Mouse (Mus musculus) embryonic facial prominence, embryonic 10.5 days (tissue): ENCODE measurements around the gene Olfr31. TPM values are rescaled to one million over a fixed set of nuclear protein-coding genes. Genes with fewer than 3 reads are reported as not detected.
A peak's percentile ranks its signal among the peaks of the same experiment; 100 is the strongest.

Source experiments
- DNase-seq: peaks from one replicate; pipeline ENCODE4 v3.0.0-alpha.2; 2017; ENCODE audit warnings: low spot score
- H3K27ac ChIP-seq: fragments of 300-500 bp; sonication (generic); replicated peaks from 2 replicates; pipeline ENCODE4 v1.5.1; 2016; ENCODE audit warnings: mild to moderate bottlenecking
- H3K27me3 ChIP-seq: fragments of 300-500 bp; sonication (generic); replicated peaks from 2 replicates; pipeline ENCODE4 v1.6.1; 2016; ENCODE audit warnings: low read depth, mild to moderate bottlenecking; ENCODE audit not compliant: poor library complexity, severe bottlenecking
- H3K36me3 ChIP-seq: fragments of 300-500 bp; sonication (generic); replicated peaks from 2 replicates; pipeline ENCODE4 v1.6.1; 2016; ENCODE audit warnings: mild to moderate bottlenecking, moderate library complexity
- H3K4me1 ChIP-seq: fragments of 300-500 bp; sonication (generic); 2 replicates; pipeline ENCODE4 v1.6.1; 2016
- H3K4me3 ChIP-seq: fragments of 300-500 bp; sonication (generic); 2 replicates; pipeline ENCODE4 v1.5.1; 2016; ENCODE audit warnings: mild to moderate bottlenecking, moderate library complexity
- H3K9me3 ChIP-seq: fragments of 300-500 bp; sonication (generic); 2 replicates; pipeline ENCODE4 v1.6.1; 2016; ENCODE audit warnings: mild to moderate bottlenecking
- WGBS: fragments of 180-500 bp; shearing (Covaris S2); methylation state at CpG from one replicate; pipeline ENCODE4 v1.1.7; 2016; 5-methylcytosine and 5-hydroxymethylcytosine counted together
- polyA plus RNA-seq: library from polyadenylated mRNA; unstranded; fragments of >200 nt; fragmentation: Nextera tagmentation; extraction: Ambion mirVana; gene quantifications from 2 replicates; pipeline ENCODE4 v1.2.1, GENCODE M21; 2016

Gene Olfr31
- polyA plus RNA-seq, 1 experiment from 2014 or later, result not detected

- peaks cover 85% of the 10 kb centered on the region for H3K9me3 ChIP-seq
- WGBS, result 95% methylated on average over 20 of the region's 20 CpGs
- H3K4me3 ChIP-seq, result no peak overlapping the region
- DNase-seq, result peak; percentile 39
- no peaks in the 10 kb centered on the region for H3K27me3 ChIP-seq
- H3K27ac ChIP-seq, result no peak overlapping the region
- H3K36me3 ChIP-seq, result peaks cover 40% of the 10 kb centered on the region
- peaks cover 5% of the 10 kb centered on the region; the same call in 1 of the 2 replicates for H3K4me1 ChIP-seq
Measured at GRCm38 (mm10) chr14:14349485-14350262, 27.0 kb downstream of the Olfr31 start.

GRCm38 (mm10) chr14:14350263-14351147 is 27.9 kb downstream of the Olfr31 start:
- peaks cover 48% of the 10 kb centered on the region for H3K36me3 ChIP-seq
- H3K4me1 ChIP-seq, result peaks cover 5% of the 10 kb centered on the region; the same call in 1 of the 2 replicates
- 95% methylated on average over 29 of the region's 29 CpGs for WGBS
- H3K27ac ChIP-seq, result no peak overlapping the region
- peak; percentile 8 for DNase-seq
- H3K9me3 ChIP-seq, result peaks cover 93% of the 10 kb centered on the region
- no peaks in the 10 kb centered on the region for H3K27me3 ChIP-seq
- no peak overlapping the region for H3K4me3 ChIP-seq

- Histone ChIP-seq H3K36me3 (peaks cover 48% of the 10 kb centered on the region), H3K4me1 (peaks cover 5% of the 10 kb centered on the region; the same call in 1 of the 2 replicates), H3K27ac (no peak overlapping the region), H3K27me3 (no peaks in the 10 kb centered on the region), H3K4me3 (no peak overlapping the region), H3K9me3 (peaks cover 95% of the 10 kb centered on the region)
- 94% methylated on average over 7 of the region's 7 CpGs for WGBS
- DNase-seq, result no peak
Measured at GRCm38 (mm10) chr14:14351148-14351455, 28.5 kb downstream of the Olfr31 start.

- H3K4me1 ChIP-seq, result peaks cover under 1% of the 10 kb centered on the region; the same call in 1 of the 2 replicates
- DNase-seq, result peak; percentile 9
- H3K4me3 ChIP-seq, result no peak overlapping the region
- 96% methylated on average over 9 of the region's 9 CpGs for WGBS
- H3K27me3 ChIP-seq, result no peaks in the 10 kb centered on the region
- peaks cover 86% of the 10 kb centered on the region for H3K9me3 ChIP-seq
- peaks cover 47% of the 10 kb centered on the region for H3K36me3 ChIP-seq
- no peak overlapping the region for H3K27ac ChIP-seq
Measured at GRCm38 (mm10) chr14:14351721-14352590, 29.3 kb downstream of the Olfr31 start.

- whole genome bisulfite sequencing, result 86% methylated on average over 6 of the region's 6 CpGs
- Histone ChIP-seq H3K27ac (no peak overlapping the region), H3K4me1 (no peaks in the 10 kb centered on the region), H3K27me3 (no peaks in the 10 kb centered on the region), H3K9me3 (peaks cover 80% of the 10 kb centered on the region), H3K36me3 (peaks cover 41% of the 10 kb centered on the region), H3K4me3 (no peak overlapping the region)
- peak; percentile 12 for DNase-seq
Measured at GRCm38 (mm10) chr14:14352606-14353005, 30.0 kb downstream of the Olfr31 start.

- peak; percentile 12 for DNase-seq
- no peaks in the 10 kb centered on the region for H3K4me1 ChIP-seq
- H3K36me3 ChIP-seq, result peaks cover 37% of the 10 kb centered on the region
- 91% methylated on average over 7 of the region's 7 CpGs for WGBS
- peaks cover 74% of the 10 kb centered on the region for H3K9me3 ChIP-seq
- H3K27ac ChIP-seq, result no peak overlapping the region
- H3K27me3 ChIP-seq, result no peaks in the 10 kb centered on the region
- H3K4me3 ChIP-seq, result no peak overlapping the region
Measured at GRCm38 (mm10) chr14:14353081-14353732, 30.6 kb downstream of the Olfr31 start.

- Histone ChIP-seq H3K27ac (no peak overlapping the region), H3K4me3 (no peak overlapping the region), H3K36me3 (peaks cover 32% of the 10 kb centered on the region), H3K4me1 (no peaks in the 10 kb centered on the region), H3K9me3 (peaks cover 67% of the 10 kb centered on the region), H3K27me3 (no peaks in the 10 kb centered on the region)
- DNase-seq, result peak; percentile 9
- 93% methylated on average over 8 of the region's 8 CpGs for WGBS
Measured at GRCm38 (mm10) chr14:14353740-14354510, 31.3 kb downstream of the Olfr31 start.

- Histone ChIP-seq H3K27me3 (no peaks in the 10 kb centered on the region), H3K4me3 (no peak overlapping the region), H3K9me3 (peaks cover 59% of the 10 kb centered on the region), H3K4me1 (no peaks in the 10 kb centered on the region), H3K36me3 (peaks cover 24% of the 10 kb centered on the region), H3K27ac (no peak overlapping the region)
- 92% methylated on average over 13 of the region's 13 CpGs for WGBS
- DNase-seq, result peak; percentile 7
Measured at GRCm38 (mm10) chr14:14354511-14355359, 32.1 kb downstream of the Olfr31 start.

GRCm38 (mm10) chr14:14355360-14355646 is 32.7 kb downstream of the Olfr31 start:
- WGBS, result 93% methylated on average over 8 of the region's 8 CpGs
- Histone ChIP-seq H3K4me1 (no peaks in the 10 kb centered on the region), H3K36me3 (peaks cover 19% of the 10 kb centered on the region), H3K27ac (no peak overlapping the region), H3K9me3 (peaks cover 53% of the 10 kb centered on the region), H3K27me3 (no peaks in the 10 kb centered on the region), H3K4me3 (no peak overlapping the region)
- DNase-seq, result no peak
